Mouse (Mus musculus) heart, postnatal 36 days (tissue): ENCODE results near the gene Mpig6b. TPM values are rescaled to one million over a fixed set of nuclear protein-coding genes. Genes with fewer than 3 reads are reported as not detected.
A peak's percentile ranks its signal among the peaks of the same experiment; 100 is the strongest.

Experiments
- DNase-seq, 2 experiments: peaks; one replicate each; pipeline ENCODE4 v3.0.0; 2021 to 2022
- intact Hi-C: fragments of 180-260 bp; cut with DNase I; formaldehyde crosslinking; loops from one replicate; pipeline ENCODE4 v1.15.1; 2025
- total RNA-seq, 2 experiments: library from RNA; stranded (reverse); gene quantifications; 2 replicates each; pipeline ENCODE4 v1.2.3; 2021

Gene Mpig6b
- total RNA-seq, 2 experiments from 2014 or later: 0.42 to 0.49 TPM

- peak in 1 of 2 experiments; percentile 32 for DNase-seq
- intact Hi-C loops: no loop called here
Measured at GRCm38 (mm10) chr17:35063466-35063865, 2.5 kb downstream of the Mpig6b start.

DNA sequence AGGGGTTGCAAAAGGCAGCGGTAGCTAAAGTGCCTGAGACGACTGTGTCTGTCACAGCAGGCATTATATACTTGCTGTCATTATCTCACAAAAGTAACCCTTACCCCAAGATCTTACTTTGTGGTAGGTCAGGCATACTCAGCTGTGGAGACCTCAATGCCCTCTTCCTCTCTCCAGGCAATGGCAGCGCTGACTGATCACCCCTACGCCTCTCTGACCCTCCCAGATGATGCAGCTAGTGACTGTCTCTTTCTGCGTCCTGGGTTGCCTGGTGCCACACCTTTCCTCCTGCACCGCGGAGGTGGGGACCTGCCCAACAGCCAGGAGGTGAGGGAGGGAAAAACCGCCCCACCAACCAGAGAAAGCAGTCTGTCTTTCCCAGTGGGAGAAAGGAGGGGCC is 4.7 kb downstream of the Mpig6b start:
- no peak for DNase-seq
- intact Hi-C loops: no loop called here

GRCm38 (mm10) chr17:35060737-35061297 is 5.2 kb downstream of the Mpig6b start:
- intact Hi-C loops: no loop called here
- DNase-seq: peak in 1 of 2 experiments; percentile 26

GRCm38 (mm10) chr17:35060071-35060470 is 5.9 kb downstream of the Mpig6b start:
- DNase-seq: no peak
- intact Hi-C loops: no loop called here

DNA sequence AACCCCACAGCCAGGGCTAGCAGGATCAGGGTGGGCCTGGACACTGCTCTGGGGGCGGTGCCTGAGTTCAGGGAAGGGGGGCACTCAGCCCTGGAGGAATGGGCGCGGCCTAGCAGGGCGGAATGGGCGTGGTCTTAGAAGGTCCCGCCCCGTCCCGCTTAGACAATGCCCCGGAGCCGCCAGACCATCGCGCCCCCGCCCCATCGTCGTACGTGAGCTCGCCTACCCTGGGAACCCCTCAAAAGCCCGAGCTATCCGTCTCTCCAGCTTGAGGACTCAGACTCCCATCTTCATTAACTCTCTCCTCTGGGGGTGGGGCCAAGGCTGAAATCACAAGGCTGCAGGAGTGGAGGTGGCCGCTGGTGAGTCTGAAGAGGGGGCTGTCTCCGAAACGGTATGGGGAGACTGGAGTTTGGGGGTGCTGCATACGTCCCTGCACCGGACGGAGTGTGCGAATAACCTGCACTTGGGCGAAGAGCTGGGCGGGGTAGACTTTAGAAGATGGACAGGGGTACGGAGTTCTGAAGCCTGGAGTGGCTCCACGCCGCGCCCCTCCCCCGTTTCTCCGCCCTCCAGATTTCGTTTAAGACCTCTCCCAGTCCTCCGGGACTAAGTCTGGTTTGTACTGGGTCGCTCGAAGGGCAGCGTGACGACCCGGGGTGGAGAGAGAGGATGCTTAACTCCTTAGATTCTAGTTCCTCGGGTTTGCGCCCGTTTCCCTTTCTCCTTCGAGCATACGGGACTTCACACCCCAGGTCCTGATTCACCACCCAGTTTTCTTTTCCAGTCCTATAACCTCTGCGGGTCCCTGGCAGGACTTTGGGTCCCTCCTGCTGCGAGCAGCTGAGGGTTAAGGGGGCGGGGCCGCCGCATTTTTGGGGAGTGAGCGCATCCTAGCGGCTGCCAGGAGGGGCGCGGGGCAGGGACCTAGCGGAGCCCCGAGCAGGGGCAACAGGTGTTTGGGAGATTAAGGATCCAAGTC is 6.8 kb downstream of the Mpig6b start, which contains the start of gene Ddah2:
TSS of gene Ddah2 (plus strand) at position 125 of the 982 bp plus-strand sequence.
- peak; percentile 93 to 94 for DNase-seq
- intact Hi-C loops: loop anchor here (1.0 kb wide), 1 partner anchor 38 kb away; no protein-coding TSS in a partner anchor

DNA sequence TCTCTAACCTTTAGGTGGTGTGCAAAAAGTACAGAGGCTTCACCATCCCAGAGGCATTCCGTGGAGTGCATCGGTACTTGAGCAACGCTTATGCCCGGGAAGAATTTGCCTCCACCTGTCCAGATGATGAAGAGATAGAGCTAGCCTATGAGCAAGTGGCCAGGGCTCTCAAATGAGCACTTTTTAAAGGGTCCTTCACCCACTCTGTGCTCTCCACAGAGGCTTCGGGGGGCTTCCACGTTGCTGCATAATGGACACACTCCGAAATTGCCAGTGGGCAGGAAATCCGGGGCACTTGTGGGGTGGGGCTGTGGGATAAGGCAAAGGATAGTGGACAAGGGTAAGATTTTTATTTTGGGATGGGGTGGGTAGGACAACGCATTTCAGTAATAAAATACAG is 7.7 kb downstream of the Mpig6b start:
- intact Hi-C loops: no loop called here
- no peak for DNase-seq

DNA sequence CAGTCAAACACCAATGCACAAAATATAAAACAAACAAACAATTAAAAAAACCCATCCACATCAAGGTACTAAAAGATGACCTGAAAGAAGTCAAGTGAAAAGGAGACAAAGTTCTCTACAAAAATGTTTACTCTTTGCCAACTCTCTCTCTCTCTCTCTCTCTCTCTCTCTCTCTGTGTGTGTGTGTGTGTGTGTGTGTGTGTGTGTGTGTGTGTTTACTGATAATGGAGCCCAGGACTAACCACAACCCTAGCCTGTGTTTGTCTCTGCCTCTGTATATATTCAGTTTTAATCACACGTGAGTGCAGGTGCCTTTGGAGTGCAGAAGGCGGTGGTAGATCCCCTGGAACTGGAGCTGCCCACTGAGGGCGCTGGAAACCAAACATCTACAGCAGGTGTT is 8.9 kb downstream of the Mpig6b start:
- intact Hi-C loops: no loop called here
- no peak for DNase-seq

DNA sequence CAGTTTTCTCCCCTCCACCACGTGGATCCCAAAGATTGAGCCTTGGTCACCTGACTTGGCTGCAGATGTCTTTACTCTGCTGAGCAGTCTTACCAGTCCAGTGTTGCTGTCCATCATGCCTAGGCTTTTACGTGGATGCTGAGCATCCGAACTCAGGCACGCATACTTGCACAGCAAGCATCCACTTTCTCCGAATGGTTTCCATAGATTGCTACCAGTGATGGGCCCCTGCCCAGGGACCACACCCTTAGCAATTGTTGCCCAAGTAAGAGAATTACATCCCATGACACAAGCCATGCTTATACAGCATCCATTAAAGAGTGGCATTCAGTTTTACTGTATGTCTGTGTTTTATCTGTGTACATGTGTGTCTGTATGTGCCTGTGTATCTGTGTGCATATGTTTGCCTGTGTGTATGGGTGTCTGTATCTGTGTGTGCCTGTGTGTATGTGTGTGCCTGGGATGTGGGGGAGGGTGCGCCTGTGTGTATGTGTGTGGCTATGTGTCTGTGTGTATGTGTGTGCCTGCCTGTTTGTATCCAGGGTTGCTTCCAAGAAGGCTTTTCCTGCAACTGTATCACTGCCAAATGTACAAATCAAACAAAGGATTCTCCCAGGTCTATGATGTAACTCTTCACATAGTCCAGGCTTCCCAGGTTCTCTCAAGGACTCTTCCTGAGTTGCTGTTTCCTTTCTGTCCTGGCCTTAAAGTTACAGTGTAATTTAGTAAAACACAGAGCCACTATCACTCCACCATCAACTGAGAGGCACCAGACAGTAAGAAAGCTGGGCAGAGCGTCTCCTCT is 10.1 kb downstream of the Mpig6b start:
- intact Hi-C loops: no loop called here
- DNase-seq: no peak

GRCm38 (mm10) chr17:35052271-35052798 is 13.6 kb downstream of the Mpig6b start:
- intact Hi-C loops: no loop called here
- no peak for DNase-seq

DNA sequence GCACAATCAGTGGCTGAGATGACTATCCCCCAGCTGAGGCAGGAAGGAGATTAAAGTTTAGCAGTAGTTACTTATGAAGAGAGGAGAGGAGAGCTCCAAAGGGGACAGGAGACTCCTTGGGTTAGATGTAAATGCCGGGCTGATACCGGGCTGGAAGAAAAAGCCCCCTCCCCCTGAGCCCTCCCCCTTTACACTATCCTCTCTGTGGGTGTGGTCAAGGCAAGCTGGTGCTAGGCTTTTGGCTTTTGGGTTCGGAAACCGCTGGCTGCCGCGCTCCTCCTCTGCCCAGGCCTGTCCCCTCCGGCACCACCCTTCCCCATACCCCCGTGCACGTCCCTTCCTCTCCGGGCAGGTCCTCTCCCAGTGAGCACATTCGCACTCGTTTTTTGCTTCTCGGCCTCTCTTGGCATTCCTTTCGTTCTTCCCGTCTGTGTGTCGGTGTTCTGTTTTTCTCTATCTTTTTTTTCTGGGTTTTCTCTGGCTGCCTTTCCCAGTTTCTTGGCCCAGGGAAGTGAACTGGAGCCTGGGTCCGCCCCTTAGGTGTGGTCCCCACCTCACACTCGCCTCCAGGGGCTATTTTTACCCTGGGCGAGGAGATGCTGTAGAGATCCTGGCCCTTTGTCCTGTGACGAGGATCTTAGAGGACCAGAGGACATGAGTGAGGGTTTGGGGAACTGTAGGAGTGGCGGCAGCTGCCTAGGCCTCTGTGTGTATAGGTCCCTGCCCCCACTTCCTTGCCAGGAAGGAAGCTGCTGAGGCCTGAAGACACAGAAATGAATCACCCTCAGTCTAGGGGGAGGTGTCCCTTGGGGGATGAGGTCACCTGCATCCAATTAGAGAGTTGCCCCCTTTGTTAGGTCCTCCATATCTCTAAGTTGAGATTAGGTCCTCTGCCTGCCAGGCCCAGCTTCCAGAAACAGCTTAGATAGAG is 14.6 kb downstream of the Mpig6b start:
- peak; percentile 77 to 80 for DNase-seq
- intact Hi-C loops: no loop called here

- intact Hi-C loops: no loop called here
- peak; percentile 80 to 84 for DNase-seq
Measured at GRCm38 (mm10) chr17:35050126-35050750, 15.7 kb downstream of the Mpig6b start.

DNA sequence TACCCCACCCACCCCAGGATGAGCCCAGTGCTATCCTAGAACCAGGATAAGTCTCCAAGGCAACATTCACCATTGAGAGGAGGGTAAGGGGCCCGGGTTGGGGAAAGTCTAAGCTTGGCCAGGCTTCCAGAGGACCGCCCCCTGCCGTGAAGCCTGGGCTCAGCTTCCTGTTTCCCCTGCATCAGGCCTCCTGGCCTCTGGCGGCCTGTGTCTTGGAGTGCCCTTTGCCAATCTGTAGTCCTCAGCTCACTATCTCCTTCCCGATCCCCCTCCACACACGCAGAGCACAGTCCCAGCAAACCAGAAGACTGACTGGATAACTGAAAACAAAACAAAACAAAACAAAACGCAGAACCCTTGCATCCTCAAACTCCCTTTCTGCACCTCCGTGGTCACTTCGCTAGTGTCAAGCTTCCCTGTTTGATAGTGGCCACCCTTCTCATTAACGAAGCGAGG is 16.4 kb downstream of the Mpig6b start, which contains the start of gene Clic1:
TSS of gene Clic1 (plus strand) at position 406 of the 456 bp plus-strand sequence.
- intact Hi-C loops: no loop called here
- peak; percentile 62 for DNase-seq

GRCm38 (mm10) chr17:35048932-35049440 is 17.0 kb downstream of the Mpig6b start:
- intact Hi-C loops: no loop called here

GRCm38 (mm10) chr17:35048149-35048931 is 17.6 kb downstream of the Mpig6b start:
- no peak for DNase-seq
- intact Hi-C loops: no loop called here

More at GRCm38 (mm10) chr17:35048932-35049440, 17.0 kb downstream of the Mpig6b start:
- DNase-seq: no peak

DNA sequence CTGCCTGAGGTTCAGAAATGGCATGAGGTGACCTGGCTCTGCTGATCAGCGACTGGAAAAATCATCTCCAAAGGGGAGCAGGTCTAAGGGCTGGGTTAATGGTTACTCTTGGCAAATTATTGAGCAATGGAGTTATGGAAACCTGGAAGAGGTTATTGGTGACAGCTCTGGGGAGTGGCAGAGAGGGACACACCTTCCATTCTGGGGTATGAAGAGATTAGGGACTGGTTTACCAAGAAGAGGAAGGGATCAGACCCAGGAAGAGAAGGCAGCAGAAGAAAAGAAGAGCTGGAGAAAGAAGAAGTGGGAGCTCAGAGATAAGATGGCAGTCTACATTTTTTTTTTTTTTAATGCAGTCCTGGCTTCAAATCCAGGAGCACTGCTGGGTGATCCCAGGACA is 18.3 kb downstream of the Mpig6b start:
- intact Hi-C loops: no loop called here
- no peak for DNase-seq

GRCm38 (mm10) chr17:35046681-35047455 is 19.1 kb downstream of the Mpig6b start, which contains the start of gene Msh5:
Gene Msh5, minus strand, starts transcription at chr17:35046745.
- intact Hi-C loops: loop anchor here (1.0 kb wide), 1 partner anchor 25 kb away; no protein-coding TSS in a partner anchor
- DNase-seq: peak; percentile 96 to 98
